Mouse (Mus musculus) erythroblast, embryonic 14.5 days (primary cell): ENCODE data around the gene Nmnat2.

Source experiments
- GATA1 ChIP-seq: IDR thresholded peaks from 2 replicates; pipeline ENCODE4 v1.6.1; 2012; ENCODE audit warnings: low read length, inconsistent platforms, mixed read lengths
- TAL1 ChIP-seq: IDR thresholded peaks from 3 replicates; pipeline ENCODE4 v1.6.1; 2012; ENCODE audit warnings: low read length, inconsistent platforms, mixed read lengths

GRCm38 (mm10) chr1:153145791-153146190 is 191.0 kb downstream of the Nmnat2 start:
- TF ChIP-seq TAL1 (no peak), GATA1 (no peak)
